Mouse (Mus musculus) ES-Bruce4 (cell line): Measurements from ENCODE around the gene Slc25a41.

Experiments used
- CTCF ChIP-seq: IDR thresholded peaks from one replicate; pipeline ENCODE4 v1.8.1; 2011; ENCODE audit warnings: low read depth, low read length
- EP300 ChIP-seq: IDR thresholded peaks from 2 replicates; pipeline ENCODE4 v1.6.1; 2011; ENCODE audit warnings: low read depth, low read length; ENCODE audit not compliant: insufficient read depth

GRCm38 (mm10) chr17:56999414-56999813, 42.0 kb downstream of the Slc25a41 start:
- TF ChIP-seq CTCF: no peak
- no peak for TF ChIP-seq EP300
